Mouse (Mus musculus) forelimb bud, embryonic 11.5 days (tissue): ENCODE results near the gene Rrh.
"Not testable (repeated sequence)": the region's sequence is repeated elsewhere in the genome, so short reads cannot be mapped to it uniquely, and the experiment has no call there.

Source experiments
- DNase-seq: peaks from one replicate; pipeline ENCODE4 v3.0.0-alpha.2; 2012; ENCODE audit warnings: low read depth, low spot score

Gene Rrh

DNA sequence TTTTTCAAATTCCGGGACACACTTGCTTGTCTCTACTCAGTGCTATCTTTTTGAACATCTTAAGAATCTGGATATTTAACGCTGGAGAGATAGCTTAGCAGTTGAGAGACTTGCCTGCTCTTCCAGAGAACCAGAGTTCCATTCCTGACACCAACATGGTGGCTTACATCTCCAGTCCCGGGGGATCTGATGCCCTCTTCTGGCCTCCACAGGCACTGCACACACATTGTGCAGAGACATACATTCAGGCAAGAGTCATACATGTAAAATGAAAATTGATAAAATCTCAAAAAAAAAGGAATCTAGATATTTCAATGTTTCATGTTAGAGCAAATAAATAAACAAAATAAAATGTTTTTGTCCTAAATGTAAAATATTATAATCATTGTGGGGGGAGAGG, 39.6 kb downstream of the Rrh start:
- DNase-seq, result no peak

DNA sequence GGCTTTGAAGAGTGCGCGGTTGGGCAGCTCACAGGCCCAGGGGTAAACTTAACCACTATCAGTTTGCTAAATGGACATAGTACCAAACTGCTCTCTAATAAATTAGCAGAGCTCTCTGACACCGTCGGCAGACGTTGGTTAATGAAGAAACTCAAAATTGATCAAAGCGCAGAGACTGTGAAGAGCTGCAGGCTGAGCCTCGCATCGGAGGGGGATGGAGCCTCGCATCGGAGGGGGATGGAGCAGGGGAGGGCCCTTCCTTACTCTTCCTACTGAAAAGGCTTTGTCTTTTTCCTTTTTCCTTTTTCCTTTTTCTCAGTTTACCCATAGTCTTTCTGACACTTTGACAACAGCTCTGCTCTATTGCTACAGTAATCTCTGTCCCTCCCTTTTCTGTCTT, 41.0 kb downstream of the Rrh start:
- DNase-seq, result no peak

DNA sequence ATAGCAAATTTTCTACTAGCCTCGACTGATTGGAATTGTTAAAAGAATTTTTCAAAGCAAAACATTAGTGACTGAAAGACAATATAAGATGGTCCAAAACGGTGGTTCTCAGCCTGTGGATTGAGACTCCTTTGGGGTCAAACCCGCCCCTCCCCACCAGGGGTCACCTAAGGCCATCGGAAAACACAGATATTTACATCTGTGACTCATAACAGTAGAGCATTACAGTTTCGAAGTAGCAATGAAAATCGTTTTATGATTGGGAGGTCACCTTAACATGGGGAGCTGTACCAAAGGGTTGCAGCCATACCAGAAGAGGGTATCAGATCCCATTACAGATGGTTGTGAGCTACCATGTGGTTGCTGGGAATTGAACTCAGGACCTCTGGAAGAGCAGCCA, 51.2 kb downstream of the Rrh start:
- DNase-seq, result no peak

DNA sequence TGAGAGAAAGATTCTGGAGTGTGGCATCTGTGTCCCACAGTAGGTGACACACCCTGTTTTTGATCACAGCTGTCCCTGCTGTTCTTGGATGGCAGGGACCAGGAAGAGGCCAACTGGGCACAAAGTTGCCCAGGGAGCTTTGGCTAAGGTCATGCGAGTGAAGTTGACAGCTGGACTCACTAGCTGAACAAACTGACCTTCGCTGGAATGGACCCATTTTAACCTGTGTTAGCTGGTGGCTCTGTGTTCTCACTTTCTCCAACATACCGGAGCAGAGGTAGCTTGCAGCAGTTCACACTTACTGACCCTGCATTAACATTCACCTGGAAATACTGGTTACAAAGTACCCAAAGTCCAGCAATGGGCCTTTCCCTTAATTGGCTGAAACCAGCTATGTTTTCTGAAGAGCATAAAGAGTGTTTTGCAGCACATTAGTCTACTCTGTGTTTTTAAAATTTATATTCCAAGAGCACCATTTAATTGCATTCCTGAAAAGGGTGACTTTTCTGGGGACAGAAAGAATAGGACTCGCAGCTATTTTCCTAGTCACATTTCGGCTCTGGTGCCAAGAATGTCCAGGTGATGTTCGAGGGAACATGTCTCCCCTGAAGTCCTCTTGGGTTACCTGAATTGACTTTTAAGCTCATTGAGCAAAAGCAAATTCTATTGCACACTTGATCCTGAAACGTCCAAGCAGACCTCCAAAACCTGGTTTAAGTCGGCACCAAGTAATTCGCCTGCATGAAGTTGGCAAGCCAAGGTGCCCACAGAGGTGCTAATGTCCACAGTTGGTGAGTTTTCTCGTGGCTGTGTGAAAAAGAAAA, 55.2 kb downstream of the Rrh start:
- no peak for DNase-seq

DNA sequence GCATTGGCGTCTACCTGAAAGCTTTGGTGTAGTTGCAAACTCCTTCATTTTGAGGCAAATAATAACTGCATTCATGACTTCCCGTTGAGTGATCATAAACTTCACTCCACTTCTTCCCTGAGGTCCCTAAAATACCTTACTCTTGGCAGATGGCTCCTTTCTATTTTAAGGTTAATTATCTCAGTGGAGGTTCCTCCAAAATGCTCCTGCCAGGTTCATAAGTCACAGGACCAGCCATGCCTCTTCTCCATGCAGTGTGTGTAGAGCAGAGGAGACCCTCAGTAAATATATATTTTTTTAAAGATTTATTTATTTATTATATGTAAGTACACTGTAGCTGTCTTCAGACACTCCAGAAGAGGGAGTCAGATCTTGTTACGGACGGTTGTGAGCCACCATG, 56.3 kb downstream of the Rrh start:
- DNase-seq, result no peak

DNA sequence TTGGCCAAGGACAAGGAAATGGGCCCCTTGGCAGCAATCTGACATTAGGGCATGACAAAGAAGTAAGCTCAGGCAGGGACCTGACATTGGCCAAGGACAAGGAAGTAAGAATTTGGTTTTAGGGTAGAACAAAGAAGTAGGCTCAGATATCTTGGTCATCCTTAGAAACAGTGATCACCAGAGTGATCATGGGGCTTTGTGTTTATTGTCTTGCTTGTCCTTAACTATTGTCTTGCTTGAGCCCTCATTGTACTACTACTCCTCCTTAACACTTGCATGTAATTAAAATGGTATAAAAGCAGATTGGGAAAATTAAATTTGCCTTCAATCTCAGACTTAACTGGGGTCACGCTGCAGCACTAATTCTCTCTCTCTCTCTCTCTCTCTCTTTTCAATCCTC, 64.8 kb downstream of the Rrh start:
- DNase-seq, result not testable (repeated sequence)

DNA sequence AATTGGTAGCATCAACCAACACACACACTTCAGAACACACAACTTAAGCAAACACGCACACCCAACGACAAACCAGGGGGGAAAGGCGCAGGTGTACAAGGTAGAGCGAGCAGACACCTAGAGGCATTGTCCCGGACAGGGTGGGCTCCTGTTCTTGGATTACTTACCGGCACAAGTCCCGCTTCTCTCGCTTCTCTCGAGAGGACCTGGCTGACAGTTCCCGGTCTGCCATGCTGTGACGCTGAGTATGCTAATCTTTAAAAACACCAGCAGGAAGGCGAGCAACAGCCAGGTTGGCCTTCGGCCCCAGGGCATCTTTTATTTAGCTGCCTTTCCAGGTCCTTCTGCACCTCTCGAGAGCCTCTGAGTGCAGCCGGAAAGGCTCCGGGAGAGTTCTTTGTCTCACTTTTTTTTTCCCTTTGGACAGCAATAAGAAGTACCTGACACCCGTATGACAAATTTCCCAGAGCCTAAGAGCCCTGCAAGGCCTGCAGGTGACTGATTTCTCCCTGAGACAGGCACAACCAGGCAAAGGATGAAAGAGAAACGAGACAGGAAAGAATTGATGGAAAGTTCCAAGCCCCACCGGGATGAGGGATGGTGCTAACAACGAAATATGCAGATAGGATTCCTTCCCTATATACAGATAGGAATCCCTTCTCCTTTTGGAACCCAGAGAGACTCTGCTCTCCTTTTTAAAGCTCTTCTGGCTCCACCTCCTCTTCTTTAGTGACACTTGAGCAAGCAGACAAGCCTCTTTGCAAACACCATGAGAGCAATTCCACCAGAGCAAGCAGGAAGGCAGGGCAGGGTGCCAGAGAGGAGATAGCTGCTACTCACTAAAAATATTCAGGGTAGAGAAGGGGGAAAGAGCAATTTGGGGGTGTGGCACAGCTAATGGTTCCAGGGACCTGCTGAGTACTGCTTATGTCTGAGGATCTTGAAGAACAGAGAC, 67.5 kb downstream of the Rrh start, which contains the start of gene Egf:
TSS of gene Egf (minus strand) at position 667 of the 955 bp plus-strand sequence.
- no peak for DNase-seq
